13 mouse cellular contexts compared by ENCODE assay signal in genomic region chr5:66862151-66862550, GRCm38 (mm10).
A peak's percentile ranks its signal among the peaks of the same experiment; 100 is the strongest.
DNase-seq lines count a peak whose midpoint lies in the region; ATAC-seq and TF ChIP-seq lines count a peak whose summit lies in the region.
"Had no signal": no experiment of that assay in that cellular context is flagged by ENCODE, and none has a peak within 500 bp of the region (broad histone marks: within the 10 kb centered on the region; RNA-seq: fewer than 3 reads in every experiment).

No protein-coding gene starts in this region.

- H3K27me3 ChIP-seq in kidney, embryonic 16.5 days (ENCODE audit: insufficient read depth, low read length), result no peaks in the 10 kb centered on the region
- no peaks in the 10 kb centered on the region for H3K27me3 ChIP-seq in cerebellum, adult 2 months (ENCODE audit: control insufficient read depth, insufficient read depth, low read length)
- H3K27me3 ChIP-seq: liver, embryonic 15.5 days had no signal

- no peak for TF ChIP-seq CTCF in cerebellum, adult 2 months (IDR thresholded peaks at IDR 0.05; ENCODE audit: borderline replicate concordance, insufficient read depth, low read depth, low read length)
- no peak for TF ChIP-seq CTCF in left cerebral cortex, adult 2 months (IDR thresholded peaks at IDR 0.05)

- no peak overlapping the region for H3K4me3 ChIP-seq in kidney, embryonic 16.5 days (ENCODE audit: low read length)
- H3K4me3 ChIP-seq in cerebellum, adult 2 months (replicated peaks; ENCODE audit: insufficient read depth, low read depth, low read length), result no peak overlapping the region
- no peak overlapping the region for H3K4me3 ChIP-seq in left cerebral cortex, adult 2 months
- H3K4me3 ChIP-seq: liver, embryonic 15.5 days had no signal

- H3K27ac ChIP-seq in kidney, embryonic 16.5 days (ENCODE audit: low read length), result 0 out of 2 replicates have a peak overlapping the region, but pooled peaks have one; percentile 28
- no peak overlapping the region for H3K27ac ChIP-seq in cerebellum, adult 2 months (ENCODE audit: insufficient read depth, low read length)
- H3K27ac ChIP-seq in left cerebral cortex, adult 2 months, result no peak overlapping the region
- H3K27ac ChIP-seq: liver, embryonic 15.5 days; stomach, postnatal 0 days had no signal

- H3K4me2 ChIP-seq in kidney, embryonic 16.5 days (replicated peaks; ENCODE audit: low read depth, low read length), result no peak overlapping the region
- H3K4me2 ChIP-seq: liver, embryonic 15.5 days had no signal

- peaks cover 17% of the 10 kb centered on the region for H3K4me1 ChIP-seq in kidney, embryonic 16.5 days (ENCODE audit: insufficient read depth, low read length)
- H3K4me1 ChIP-seq in cerebellum, adult 2 months (ENCODE audit: control insufficient read depth, insufficient read depth, low read length), result peaks cover 23% of the 10 kb centered on the region
- H3K4me1 ChIP-seq: liver, embryonic 15.5 days had no signal

- 33% methylated on average over 4 of the region's 4 CpGs for WGBS in kidney, embryonic 16.5 days
- WGBS in cerebellum, adult 2 months, result 19% methylated on average over 4 of the region's 4 CpGs

- H3K9me3 ChIP-seq in kidney, embryonic 16.5 days (ENCODE audit: low read length), result no peaks in the 10 kb centered on the region
- H3K9me3 ChIP-seq: liver, embryonic 15.5 days had no signal

- peak; percentile 50; the same call in 1 of the 2 replicates for ATAC-seq in kidney, embryonic 16.5 days (ENCODE audit: low FRiP score, low TSS enrichment)
- ATAC-seq: intestine, embryonic 16.5 days had no signal

- H3K36me3 ChIP-seq in kidney, embryonic 16.5 days (ENCODE audit: insufficient read depth, low read length), result no peaks in the 10 kb centered on the region
- H3K36me3 ChIP-seq: liver, embryonic 15.5 days had no signal

- intact Hi-C loops in left cerebral cortex, adult 2 months (cut with DNase I), result no loop called here

- TF ChIP-seq POLR2A in cerebellum, adult 2 months (IDR thresholded peaks at IDR 0.05; ENCODE audit: borderline replicate concordance, insufficient read depth, low read length), result no peak

- DNase-seq in kidney, adult 9 months, result no peak
- DNase-seq in cerebellum, adult 2 months, result peak; percentile 27 to 56
- DNase-seq in cerebellum, postnatal 14 days, result peak; percentile 40 to 63
- peak; percentile 41 for DNase-seq in lung, postnatal 14 days
- no peak for DNase-seq in left cerebral cortex, adult 2 months (ENCODE audit: extremely low spot score in 1 of 2, low spot score in 2 of 2)
- no peak for DNase-seq in layer of hippocampus, adult 11-12 months (ENCODE audit: low spot score)
- DNase-seq: adrenal gland, postnatal 36 days; embryo, embryonic 11 days; gastrocnemius, postnatal 36 days had no signal

- H3K9ac ChIP-seq in kidney, embryonic 16.5 days (replicated peaks; ENCODE audit: low read length), result no peak overlapping the region
- H3K9ac ChIP-seq: liver, embryonic 15.5 days had no signal

Comparison
In these comparisons a context has a peak if more than half of its experiments do, and no peak if none do; other contexts are left out.
1. DNase-seq: peak in cerebellum, adult 2 months (2 of 2), cerebellum, postnatal 14 days (2 of 2) and lung, postnatal 14 days (single experiment); none in kidney, adult 9 months (single experiment), left cerebral cortex, adult 2 months (0 of 2) and layer of hippocampus, adult 11-12 months (single experiment).